Mouse (Mus musculus) myocyte (in vitro differentiated cells): ENCODE data around the gene Dnah6.

Source experiments
- CEBPB ChIP-seq: IDR thresholded peaks from 2 replicates; pipeline ENCODE4 v1.6.1; 2011; ENCODE audit warnings: mild to moderate bottlenecking, moderate library complexity; ENCODE audit not compliant: poor library complexity, insufficient read depth, severe bottlenecking
- E2F4 ChIP-seq: IDR thresholded peaks from one replicate; pipeline ENCODE4 v1.6.1; 2011; ENCODE audit warnings: mild to moderate bottlenecking, control low read depth, moderate library complexity; ENCODE audit not compliant: insufficient read depth
- MAX ChIP-seq: IDR thresholded peaks from one replicate; pipeline ENCODE4 v1.6.1; 2011; ENCODE audit warnings: low read depth, mild to moderate bottlenecking, control low read depth
- MYOD1 ChIP-seq, 3 experiments: IDR thresholded peaks; one replicate each; pipeline ENCODE4 v1.6.1; 2011; ENCODE audit warnings: control low read depth in 2 of 3, low read depth in 2 of 3, mild to moderate bottlenecking in 2 of 3, moderate library complexity in 1 of 3; ENCODE audit not compliant: insufficient read length in 2 of 3, control insufficient read depth in 1 of 3
- MYOG ChIP-seq, 3 experiments: IDR thresholded peaks; one replicate each; pipeline ENCODE4 v1.6.1; 2011; ENCODE audit warnings: control low read depth in 2 of 3, low read depth in 2 of 3, mild to moderate bottlenecking in 2 of 3; ENCODE audit not compliant: insufficient read length in 2 of 3, control insufficient read depth in 1 of 3, insufficient read depth in 1 of 3
- POLR2A ChIP-seq: IDR thresholded peaks from one replicate; pipeline ENCODE4 v1.6.1; 2011; ENCODE audit warnings: low read depth, mild to moderate bottlenecking, control low read depth, moderate library complexity; ENCODE audit not compliant: insufficient read length
- POLR2AphosphoS2 ChIP-seq: IDR thresholded peaks from one replicate; pipeline ENCODE4 v1.6.1; 2011; ENCODE audit warnings: low read depth, control low read depth; ENCODE audit not compliant: insufficient read length
- SRF ChIP-seq: IDR thresholded peaks from one replicate; pipeline ENCODE4 v1.6.1; 2011; ENCODE audit warnings: low read depth; ENCODE audit not compliant: control insufficient read depth, insufficient read length
- TCF12 ChIP-seq: IDR thresholded peaks from one replicate; pipeline ENCODE4 v1.6.1; 2011; ENCODE audit warnings: mild to moderate bottlenecking, control low read depth; ENCODE audit not compliant: poor library complexity, insufficient read depth, severe bottlenecking
- TCF3 ChIP-seq: IDR thresholded peaks from one replicate; pipeline ENCODE4 v1.6.1; 2011; ENCODE audit warnings: low read depth, control low read depth; ENCODE audit not compliant: insufficient read length

- TF ChIP-seq SRF (no peak), POLR2AphosphoS2 (no peak), POLR2A (no peak), TCF3 (no peak), MYOD1 (IDR thresholded peaks at IDR 0.05; ENCODE audit: control insufficient read depth in 1 of 3, insufficient read length in 2 of 3, low read depth in 2 of 3) (no peak), TCF12 (no peak), MYOG (IDR thresholded peaks at IDR 0.05; ENCODE audit: control insufficient read depth in 1 of 3, insufficient read depth in 1 of 3, insufficient read length in 2 of 3, low read depth in 2 of 3) (no peak), MAX (no peak), E2F4 (no peak), CEBPB (no peak)
These were observed 33.1 kb upstream of the Dnah6 start for GRCm38 (mm10) chr6:73254307-73255228.
